In the genomic region with DNA sequence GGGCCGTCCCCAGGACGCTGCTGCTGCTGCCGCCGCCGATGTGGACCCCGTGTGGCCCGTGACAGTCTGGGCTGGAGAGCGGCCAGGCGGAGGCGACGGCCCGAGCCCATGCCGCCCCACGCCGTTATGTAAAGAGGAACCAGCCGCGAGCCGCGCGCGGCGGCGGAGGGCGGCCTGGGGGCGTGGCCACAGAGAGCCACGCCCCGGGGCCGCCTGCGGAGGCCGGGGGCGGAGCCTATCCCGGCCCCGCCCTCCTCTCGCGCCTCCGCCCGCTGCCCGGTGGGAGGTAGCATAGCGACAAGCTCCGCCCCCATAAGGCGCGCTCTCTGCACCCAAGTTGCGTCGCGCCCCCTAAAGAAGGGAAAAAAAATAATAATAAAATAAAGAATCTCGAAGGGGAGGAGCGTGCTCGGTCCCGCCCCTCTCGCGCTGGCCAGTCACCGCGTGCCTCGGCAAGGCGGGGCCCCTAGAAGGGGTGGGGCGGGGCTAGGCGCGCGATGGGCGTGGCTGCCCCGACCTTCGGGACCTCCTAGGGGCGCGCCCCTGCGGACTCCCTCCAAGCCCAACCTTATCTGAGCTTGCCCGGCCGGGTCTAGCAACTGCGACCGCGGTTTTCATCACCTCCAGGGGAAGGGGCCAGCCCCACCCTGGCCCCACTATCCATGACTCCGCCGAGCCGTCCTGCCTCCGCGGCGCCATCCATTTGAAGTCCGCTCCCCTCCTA, we compare ENCODE assay signal across 8 mouse cellular contexts. TPM values are rescaled to one million over a fixed set of nuclear protein-coding genes. Genes with fewer than 3 reads are reported as not detected.
DNase-seq lines count a peak whose midpoint lies in the region; ATAC-seq lines count a peak whose summit lies in the region.

No protein-coding gene starts in this region.

- no peaks in the 10 kb centered on the region for H3K36me3 ChIP-seq in hindbrain, embryonic 11.5 days (ENCODE audit: control insufficient read depth, insufficient read depth, low read length)

- peaks cover 11% of the 10 kb centered on the region for H3K4me1 ChIP-seq in hindbrain, embryonic 11.5 days (replicated peaks; ENCODE audit: control insufficient read depth, insufficient read depth, low read length)

- peak overlapping the region; percentile 68 for H3K27ac ChIP-seq in hindbrain, embryonic 11.5 days (ENCODE audit: low read depth, low read length)

- DNase-seq in NIH3T3 (ENCODE audit: low read depth): peak; percentile 97
- peak; percentile 90 for DNase-seq in cerebellum, adult 9-11 months
- DNase-seq in frontal cortex, adult 2 months (ENCODE audit: extremely low spot score in 1 of 2, low spot score in 1 of 2): peak; percentile 57 to 80
- peak; percentile 91 for DNase-seq in hindbrain, embryonic 11.5 days (ENCODE audit: low spot score)
- peak; percentile 80 to 81 for DNase-seq in layer of hippocampus, postnatal 36 days
- DNase-seq in lung, postnatal 25 days (ENCODE audit: low spot score): peak; percentile 95
- peak; percentile 71 for DNase-seq in retina, adult 2 months (ENCODE audit: low read depth, low spot score)
- DNase-seq in thymus, postnatal 25 days: peak; percentile 88

- H3K4me2 ChIP-seq in hindbrain, embryonic 11.5 days (replicated peaks; ENCODE audit: low read depth, low read length): peak overlapping the region; percentile 96

- H3K4me3 ChIP-seq in hindbrain, embryonic 11.5 days (ENCODE audit: low read depth, low read length): peak overlapping the region; percentile 70

- WGBS in hindbrain, embryonic 11.5 days: under 1% methylated on average over 58 of the region's 77 CpGs

- ATAC-seq in hindbrain, embryonic 11.5 days (ENCODE audit: low FRiP score): peak; percentile 73

- H3K27me3 ChIP-seq in hindbrain, embryonic 11.5 days (ENCODE audit: control insufficient read depth, insufficient read depth, low read length): peaks cover 29% of the 10 kb centered on the region

- peak overlapping the region; percentile 72 for H3K9ac ChIP-seq in hindbrain, embryonic 11.5 days (ENCODE audit: low read depth, low read length)

- H3K9me3 ChIP-seq in hindbrain, embryonic 11.5 days (ENCODE audit: control insufficient read depth, low read length): no peaks in the 10 kb centered on the region

RNA-seq across cellular contexts. Expression of a gene that starts 0.6 kb away (rescaled TPM):
- 16.3 and 17.6 TPM in 2 replicates for polyA plus RNA-seq in frontal cortex, adult 2 months (2012; rRNA removed)
- polyA plus RNA-seq in hindbrain, embryonic 11.5 days (2014; fragmentation: Nextera tagmentation; extraction: Ambion mirVana): 8.4 and 9.6 TPM in 2 replicates
- 10 to 100 TPM; 21.6 to 22.1 TPM for total RNA-seq in layer of hippocampus, postnatal 36 days (2021)

RNA-seq across cellular contexts. Expression of a gene that starts 11.9 kb away (rescaled TPM):
- 15.1 and 16.0 TPM in 2 replicates for polyA plus RNA-seq in frontal cortex, adult 2 months (2012; rRNA removed)
- polyA plus RNA-seq in hindbrain, embryonic 11.5 days (2014; fragmentation: Nextera tagmentation; extraction: Ambion mirVana): 27.0 and 29.3 TPM in 2 replicates
- 10 to 100 TPM in 1 of 2 experiments, 1 to 10 TPM in 1; 8.8 to 11.1 TPM for total RNA-seq in layer of hippocampus, postnatal 36 days (2021)

Comparison
In these comparisons a context has a peak if more than half of its experiments do, and no peak if none do; other contexts are left out.
1. Peak in every context shown above with its lines: DNase-seq, ATAC-seq, H3K4me3 ChIP-seq and H3K27ac ChIP-seq.